Mouse (Mus musculus): ENCODE data around the gene Dusp12. TPM values are rescaled to one million over a fixed set of nuclear protein-coding genes. Genes with fewer than 3 reads are reported as not detected.
A peak's percentile ranks its signal among the peaks of the same experiment; 100 is the strongest.

Gene Dusp12
- total and polyA plus RNA-seq, 3 experiments = 10.0 to 14.4 (median 13.2) TPM

GRCm38 (mm10) chr1:170901536-170902238 is 16.3 kb upstream of the Dusp12 start:
- peak; percentile 76 for TF ChIP-seq CTCF (IDR thresholded peaks at IDR 0.05; ENCODE audit: low read depth, low read length)
- TF ChIP-seq TAL1 (conservative IDR thresholded peaks at IDR 0.05; ENCODE audit: low read depth, low read length) = no peak
- Histone ChIP-seq H3K9me3 (replicated peaks) (no peaks in the 10 kb centered on the region), H3K27me3 (ENCODE audit: insufficient read depth, low read length) (peaks cover 3% of the 10 kb centered on the region; the same call in 1 of the 2 replicates), H3K4me3 (ENCODE audit: low read depth, low read length) (no peak overlapping the region; the same call in 1 of the 2 replicates), H3K4me1 (ENCODE audit: insufficient read depth, low read depth, low read length) (peaks cover 43% of the 10 kb centered on the region), H3K36me3 (replicated peaks) (no peaks in the 10 kb centered on the region)
- ATAC-seq (ENCODE audit: extremely low read depth, insufficient number of reproducible peaks, low FRiP score, poor library complexity, severe bottlenecking) (0 out of 2 replicates have a peak, but pooled peaks have one; percentile 46), DNase-seq (ENCODE audit: low spot score) (peak; percentile 38)

GRCm38 (mm10) chr1:170900799-170901467 is 15.6 kb upstream of the Dusp12 start:
- peaks cover 48% of the 10 kb centered on the region for H3K4me1 ChIP-seq (ENCODE audit: insufficient read depth, low read depth, low read length)
- no peaks in the 10 kb centered on the region for H3K9me3 ChIP-seq (replicated peaks)
- ATAC-seq (ENCODE audit: extremely low read depth, insufficient number of reproducible peaks, low FRiP score, poor library complexity, severe bottlenecking) = no peak
- H3K4me3 ChIP-seq (ENCODE audit: low read depth, low read length) = peak overlapping the region; percentile 23; the same call in 1 of the 2 replicates
- TF ChIP-seq CTCF (IDR thresholded peaks at IDR 0.05; ENCODE audit: low read depth, low read length) = no peak
- no peak for TF ChIP-seq GATA2 (IDR thresholded peaks at IDR 0.05; ENCODE audit: borderline replicate concordance, low read depth, low read length)
- no peak for TF ChIP-seq TAL1 (conservative IDR thresholded peaks at IDR 0.05; ENCODE audit: low read depth, low read length)
- no peak for TF ChIP-seq GATA1 (IDR thresholded peaks at IDR 0.05; ENCODE audit: borderline replicate concordance, low read length)
- no peak for TF ChIP-seq POLR2AphosphoS5 (IDR thresholded peaks at IDR 0.05; ENCODE audit: insufficient replicate concordance, low read depth, low read length)
- no peaks in the 10 kb centered on the region for H3K36me3 ChIP-seq (replicated peaks)
- H3K27me3 ChIP-seq (ENCODE audit: insufficient read depth, low read length) = peaks cover 3% of the 10 kb centered on the region; the same call in 1 of the 2 replicates
- no peak for DNase-seq (ENCODE audit: low spot score)

- DNase-seq (ENCODE audit: low spot score) (peak; percentile 16), ATAC-seq (ENCODE audit: extremely low read depth, insufficient number of reproducible peaks, low FRiP score, poor library complexity, severe bottlenecking) (peak; percentile 56)
- Histone ChIP-seq H3K36me3 (replicated peaks) (no peaks in the 10 kb centered on the region), H3K4me1 (ENCODE audit: insufficient read depth, low read depth, low read length) (peaks cover 48% of the 10 kb centered on the region), H3K4me3 (ENCODE audit: low read depth, low read length) (peak overlapping the region; percentile 60; the same call in 1 of the 2 replicates), H3K27me3 (ENCODE audit: insufficient read depth, low read length) (no peaks in the 10 kb centered on the region), H3K9me3 (replicated peaks) (no peaks in the 10 kb centered on the region)
- no peak for TF ChIP-seq POLR2AphosphoS5 (IDR thresholded peaks at IDR 0.05; ENCODE audit: insufficient replicate concordance, low read depth, low read length)
- TF ChIP-seq TAL1 (conservative IDR thresholded peaks at IDR 0.05; ENCODE audit: low read depth, low read length) = no peak
- no peak for TF ChIP-seq GATA1 (IDR thresholded peaks at IDR 0.05; ENCODE audit: borderline replicate concordance, low read length)
- no peak for TF ChIP-seq CTCF (IDR thresholded peaks at IDR 0.05; ENCODE audit: low read depth, low read length)
- no peak for TF ChIP-seq GATA2 (IDR thresholded peaks at IDR 0.05; ENCODE audit: borderline replicate concordance, low read depth, low read length)
These were observed 13.2 kb upstream of the Dusp12 start for GRCm38 (mm10) chr1:170898413-170899075.

- Histone ChIP-seq H3K36me3 (replicated peaks) (no peaks in the 10 kb centered on the region), H3K27me3 (ENCODE audit: insufficient read depth, low read length) (no peaks in the 10 kb centered on the region), H3K9me3 (replicated peaks) (no peaks in the 10 kb centered on the region), H3K4me1 (ENCODE audit: insufficient read depth, low read depth, low read length) (peaks cover 48% of the 10 kb centered on the region), H3K4me3 (ENCODE audit: low read depth, low read length) (no peak overlapping the region; the same call in 1 of the 2 replicates)
- TF ChIP-seq GATA2 (IDR thresholded peaks at IDR 0.05; ENCODE audit: borderline replicate concordance, low read depth, low read length) (no peak), TAL1 (conservative IDR thresholded peaks at IDR 0.05; ENCODE audit: low read depth, low read length) (no peak), POLR2AphosphoS5 (IDR thresholded peaks at IDR 0.05; ENCODE audit: insufficient replicate concordance, low read depth, low read length) (no peak), GATA1 (IDR thresholded peaks at IDR 0.05; ENCODE audit: borderline replicate concordance, low read length) (no peak), CTCF (IDR thresholded peaks at IDR 0.05; ENCODE audit: low read depth, low read length) (no peak)
- no peak for DNase-seq (ENCODE audit: low spot score)
- ATAC-seq (ENCODE audit: extremely low read depth, insufficient number of reproducible peaks, low FRiP score, poor library complexity, severe bottlenecking) = no peak
These were observed 11.4 kb upstream of the Dusp12 start for GRCm38 (mm10) chr1:170896651-170897281.

- H3K27me3 ChIP-seq (ENCODE audit: insufficient read depth, low read length) = no peaks in the 10 kb centered on the region; the same call in 1 of the 2 replicates
- peaks cover 40% of the 10 kb centered on the region for H3K4me1 ChIP-seq (ENCODE audit: insufficient read depth, low read depth, low read length)
- no peaks in the 10 kb centered on the region for H3K9me3 ChIP-seq (replicated peaks)
- ATAC-seq (ENCODE audit: extremely low read depth, insufficient number of reproducible peaks, low FRiP score, poor library complexity, severe bottlenecking) = no peak
- H3K4me3 ChIP-seq (ENCODE audit: low read depth, low read length) = no peak overlapping the region
- peak; percentile 19 for DNase-seq (ENCODE audit: low spot score)
- H3K36me3 ChIP-seq (replicated peaks) = no peaks in the 10 kb centered on the region
- no peak for TF ChIP-seq GATA2 (IDR thresholded peaks at IDR 0.05; ENCODE audit: borderline replicate concordance, low read depth, low read length)
- TF ChIP-seq POLR2AphosphoS5 (IDR thresholded peaks at IDR 0.05; ENCODE audit: insufficient replicate concordance, low read depth, low read length) = no peak
- no peak for TF ChIP-seq TAL1 (conservative IDR thresholded peaks at IDR 0.05; ENCODE audit: low read depth, low read length)
- TF ChIP-seq CTCF (IDR thresholded peaks at IDR 0.05; ENCODE audit: low read depth, low read length) = no peak; the same call in 1 of the 2 replicates
- no peak for TF ChIP-seq GATA1 (IDR thresholded peaks at IDR 0.05; ENCODE audit: borderline replicate concordance, low read length)
These were observed 9.6 kb upstream of the Dusp12 start for GRCm38 (mm10) chr1:170894603-170895602.

Data from G1E (cell line).